Mouse (Mus musculus): ENCODE results near the gene Elmo1.

GRCm38 (mm10) chr13:20042856-20043255 is 47.5 kb upstream of the Elmo1 start:
- no peak for TF ChIP-seq CTCF (IDR thresholded peaks at IDR 0.05; ENCODE audit: low read depth)
- TF ChIP-seq EP300 (IDR thresholded peaks at IDR 0.05; ENCODE audit: low read depth), result no peak
